Mouse (Mus musculus) kidney, adult 9 months (tissue): ENCODE measurements around the gene Twnk.

Experiments
- DNase-seq: peaks from one replicate; pipeline ENCODE4 v3.0.0; 2022

Gene Twnk

GRCm38 (mm10) chr19:45005444-45005843, at the start of gene Twnk:
Gene Twnk (plus strand): TSS chr19:45005663.
- DNase-seq: peak; percentile 84

DNA sequence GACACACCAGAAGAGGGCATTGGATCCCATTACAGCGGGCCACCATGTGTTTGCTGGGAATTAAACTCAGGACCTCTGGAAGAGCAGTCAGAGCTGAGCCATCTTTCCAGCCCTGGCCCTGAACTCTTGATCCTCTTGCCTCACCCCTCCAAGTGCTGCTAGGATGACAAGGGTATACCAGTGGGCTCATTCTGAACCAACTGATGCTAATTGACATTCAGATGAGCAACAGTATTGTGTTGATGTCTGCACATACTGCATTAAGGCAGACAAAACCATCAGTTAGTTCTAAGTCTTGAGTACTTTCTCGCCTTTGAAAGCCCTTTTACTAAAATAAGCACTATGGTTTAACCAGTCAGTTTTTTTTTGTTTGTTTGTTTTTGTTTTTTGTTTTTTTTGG, 45.8 kb upstream of the Twnk start:
- DNase-seq: no peak

DNA sequence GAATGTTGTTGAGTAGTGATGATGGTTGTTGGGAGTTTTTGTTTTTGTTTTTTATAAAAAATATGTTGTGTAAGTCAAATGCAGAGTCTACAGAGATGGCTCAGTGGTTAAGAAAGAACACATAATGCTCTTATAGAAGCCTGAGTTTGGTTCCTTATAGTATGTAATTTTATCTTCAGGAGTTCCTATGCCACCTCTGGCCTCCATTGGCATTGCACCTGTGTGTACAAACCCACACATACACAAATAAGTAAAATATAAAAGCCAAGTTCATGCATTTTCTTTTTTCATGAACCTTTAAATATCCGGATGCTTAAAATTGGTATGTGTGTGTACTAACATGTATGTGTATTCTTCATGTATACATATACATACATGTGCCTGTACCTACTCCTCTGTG, 39.5 kb upstream of the Twnk start:
- no peak for DNase-seq

- DNase-seq: no peak
These were observed 37.1 kb upstream of the Twnk start for GRCm38 (mm10) chr19:44968329-44968728.

- DNase-seq: no peak
These were observed 28.8 kb upstream of the Twnk start for GRCm38 (mm10) chr19:44976636-44977035.

DNA sequence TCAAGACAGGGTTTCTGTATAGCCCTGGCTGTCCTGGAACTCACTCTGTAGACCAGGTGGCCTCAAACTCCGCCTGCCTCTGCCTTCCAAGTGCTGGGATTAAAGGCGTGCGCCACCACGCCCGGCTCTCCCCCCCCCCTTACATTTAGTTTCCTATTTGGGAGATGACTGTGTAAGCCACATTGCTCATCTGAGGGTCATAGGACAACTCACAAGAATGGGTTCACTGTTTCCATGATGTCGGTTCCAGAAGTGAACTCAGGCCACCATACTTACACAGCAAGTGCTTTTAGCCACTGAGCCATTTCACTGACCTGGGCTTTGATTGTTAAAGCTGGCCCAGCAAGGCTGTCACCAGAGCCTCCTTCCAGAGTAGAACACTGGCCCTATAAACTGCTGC, 28.3 kb upstream of the Twnk start:
- no peak for DNase-seq

DNA sequence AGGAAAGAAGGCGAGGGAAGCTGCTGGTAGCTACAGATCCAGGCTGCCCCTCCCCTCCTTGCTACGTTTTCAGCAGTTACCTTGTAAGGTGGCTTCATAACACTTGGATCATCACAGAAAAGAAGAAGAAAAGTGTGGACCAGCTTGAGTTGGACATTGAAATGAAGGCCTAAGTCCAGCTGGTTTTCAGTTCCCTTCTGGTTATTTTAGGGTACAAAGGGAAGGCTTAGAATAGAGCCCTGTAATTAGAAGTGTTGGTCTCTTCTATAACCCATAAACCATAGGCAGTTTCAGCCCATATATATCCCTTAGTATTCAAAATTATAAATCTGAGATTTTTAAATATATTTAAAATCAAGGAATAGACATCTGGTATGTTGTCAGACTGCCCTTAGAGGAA, 24.7 kb upstream of the Twnk start:
- DNase-seq: no peak

- DNase-seq: no peak
These were observed 22.9 kb upstream of the Twnk start for GRCm38 (mm10) chr19:44982477-44983115.

DNA sequence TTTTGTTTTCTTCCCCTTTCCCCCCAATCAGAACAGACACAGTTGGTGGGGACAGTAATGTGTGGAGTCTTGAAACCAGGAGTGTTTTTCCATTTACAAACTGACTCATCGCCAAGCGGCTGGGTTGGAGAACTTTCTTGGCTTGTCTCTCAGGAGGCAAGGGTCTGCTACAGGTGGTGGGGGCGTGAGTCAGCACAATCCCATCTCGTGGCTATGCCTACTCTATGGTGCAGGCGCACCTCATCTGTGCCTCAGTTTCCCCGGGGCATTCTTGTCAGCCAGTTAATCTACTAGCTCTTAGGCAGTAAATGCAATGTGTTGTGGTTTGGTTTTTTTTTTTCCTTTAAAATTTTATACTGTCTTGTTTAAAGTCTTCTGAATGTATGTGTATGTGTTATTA, 22.1 kb upstream of the Twnk start:
- peak; percentile 35 for DNase-seq

- no peak for DNase-seq
These were observed 21.0 kb upstream of the Twnk start for GRCm38 (mm10) chr19:44984420-44984819.

DNA sequence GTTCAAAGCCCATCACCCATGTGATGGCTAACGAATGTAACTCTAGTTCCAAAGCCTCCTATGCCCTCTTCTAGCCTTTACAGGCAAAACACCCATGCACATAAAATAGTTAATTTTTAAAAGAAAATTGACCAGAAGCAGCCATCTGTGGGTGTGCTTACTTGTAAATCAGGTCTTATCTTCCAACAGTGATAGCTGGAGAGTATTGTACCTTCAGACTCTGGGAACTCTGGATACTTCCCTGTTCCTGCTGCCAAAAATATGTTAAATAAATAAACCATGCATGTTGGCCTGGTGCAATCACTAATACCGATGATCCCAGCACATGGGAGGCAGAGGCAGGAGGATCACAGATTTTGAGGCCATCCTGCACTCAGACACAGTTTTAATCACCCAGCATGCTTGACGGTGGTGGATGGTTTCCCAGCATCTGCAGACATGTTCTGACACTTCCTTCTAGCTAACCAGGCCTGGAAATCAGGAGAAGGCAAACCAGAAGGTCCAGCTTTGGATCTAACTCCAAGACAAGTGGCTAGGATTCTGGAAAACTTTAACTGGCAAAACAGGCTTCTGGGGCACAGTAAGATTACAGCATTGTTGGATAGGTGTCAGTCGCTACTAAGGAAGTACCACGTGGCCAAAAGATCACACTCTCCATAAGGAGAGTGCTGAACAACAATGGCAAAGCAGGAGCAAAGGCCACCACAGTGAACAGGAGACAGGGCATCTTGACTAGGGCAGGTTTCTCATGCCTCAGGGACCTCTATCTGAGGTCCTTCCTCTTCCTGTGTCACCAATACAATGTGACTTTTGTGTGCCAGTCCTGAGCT, 20.1 kb upstream of the Twnk start:
- peak; percentile 61 for DNase-seq

DNA sequence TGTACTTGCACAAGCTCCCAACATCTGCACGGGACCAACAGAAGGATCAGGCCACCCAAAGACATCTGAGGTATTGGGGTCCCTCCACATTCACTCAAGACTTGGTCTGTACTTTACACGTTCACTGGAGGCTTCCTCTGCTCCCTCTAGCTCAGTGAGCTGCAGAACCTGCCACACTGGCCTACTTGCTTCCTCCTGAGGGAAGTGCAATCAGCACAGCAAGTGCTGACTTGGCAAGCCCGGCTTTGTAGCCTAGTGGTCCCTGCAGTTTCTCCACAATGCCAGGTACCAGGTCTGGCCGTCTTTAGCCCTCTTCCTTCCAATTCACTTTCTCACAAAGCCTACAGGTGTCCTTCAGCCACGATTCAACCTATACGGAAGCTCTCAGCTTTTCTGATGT, 18.5 kb upstream of the Twnk start:
- no peak for DNase-seq

DNA sequence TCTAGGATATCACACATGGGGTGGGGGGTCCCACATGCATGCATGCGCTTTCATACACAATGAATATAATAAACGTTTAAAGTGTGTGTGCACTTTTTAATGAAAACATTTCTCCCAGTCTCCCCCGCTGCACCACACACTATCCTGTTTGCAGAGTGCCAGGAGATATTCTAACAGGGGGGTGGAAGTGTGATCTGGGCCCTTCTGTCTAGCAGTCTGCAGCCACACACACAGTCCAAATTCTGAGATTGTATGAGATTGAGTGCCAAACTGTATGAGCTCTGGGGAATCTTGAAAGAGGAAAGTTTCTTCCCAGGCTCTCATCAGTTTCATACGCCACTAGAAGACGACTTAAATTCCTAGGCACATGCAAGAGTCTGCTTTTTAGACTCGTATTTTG, 17.6 kb upstream of the Twnk start:
- no peak for DNase-seq

GRCm38 (mm10) chr19:44988321-44988720, 17.1 kb upstream of the Twnk start:
- no peak for DNase-seq

GRCm38 (mm10) chr19:44988831-44989566, 16.5 kb upstream of the Twnk start, which contains the start of gene Sema4g:
Gene Sema4g (plus strand): TSS chr19:44989101.
- no peak for DNase-seq

DNA sequence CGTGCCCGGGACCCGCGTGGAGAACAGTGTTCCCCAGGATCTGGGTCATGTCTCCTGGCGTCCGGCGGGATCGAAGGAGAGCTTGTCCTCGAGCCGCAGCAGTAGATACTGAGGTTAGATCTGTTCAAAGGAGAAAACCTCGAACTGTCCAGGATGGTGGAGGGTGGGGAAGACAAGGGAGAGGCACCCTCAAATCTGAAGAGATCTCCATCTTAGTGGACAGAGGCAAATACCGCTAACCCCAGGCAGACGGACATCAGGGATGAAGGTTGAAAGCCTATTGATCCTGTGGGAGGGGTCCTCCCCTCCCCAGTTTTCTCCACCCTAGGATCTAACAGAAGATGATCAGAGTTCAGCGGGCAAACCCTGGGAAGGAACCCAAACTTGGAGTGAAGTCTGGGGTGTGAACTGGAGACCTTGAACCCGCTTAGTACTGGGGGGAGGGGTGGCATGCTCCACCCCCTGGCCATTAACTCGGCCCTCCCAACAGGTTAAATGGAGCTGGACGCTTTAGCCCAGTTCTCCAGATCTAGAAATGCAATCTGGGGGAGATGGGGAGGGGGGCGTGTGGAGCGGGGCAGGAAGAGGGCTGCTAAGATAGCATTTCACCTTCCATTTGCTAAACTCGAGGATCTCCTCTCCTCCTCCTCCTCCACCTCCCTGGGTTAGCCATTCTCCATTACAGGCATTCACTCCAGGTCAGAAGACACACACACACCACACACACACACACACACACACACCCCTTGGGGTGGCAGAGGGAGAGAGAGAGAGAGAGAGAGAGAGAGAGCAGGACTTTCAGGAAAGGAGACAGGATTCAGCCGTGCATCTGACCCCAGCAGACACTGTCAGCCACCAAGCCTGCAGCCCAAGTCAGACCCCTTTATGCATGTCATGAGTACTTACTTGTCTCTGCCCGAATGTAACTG, 15.6 kb upstream of the Twnk start:
- peak; percentile 87 for DNase-seq

DNA sequence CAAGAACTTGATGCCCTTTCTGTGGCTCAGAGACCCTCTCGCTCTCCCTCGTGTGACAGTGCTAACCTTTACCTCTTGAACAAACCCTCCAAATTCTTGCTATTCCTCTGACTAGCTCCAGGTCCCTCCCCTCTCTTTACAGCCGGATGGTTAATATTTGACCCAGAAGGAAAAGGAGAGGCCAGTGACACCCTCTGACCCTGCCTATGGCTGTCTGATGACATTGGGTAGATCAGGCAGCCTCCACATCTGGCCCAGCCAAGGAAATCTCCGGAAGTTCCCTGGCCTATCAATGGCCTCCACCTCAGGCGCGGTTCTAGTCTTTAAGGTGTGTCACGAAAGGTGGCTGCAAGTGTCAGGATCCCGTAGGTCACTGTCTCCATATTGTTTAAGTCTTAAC, 14.4 kb upstream of the Twnk start:
- DNase-seq: peak; percentile 58

- DNase-seq: no peak
These were observed 13.2 kb upstream of the Twnk start for GRCm38 (mm10) chr19:44992246-44992645.

GRCm38 (mm10) chr19:44992712-44993111, 12.8 kb upstream of the Twnk start:
- no peak for DNase-seq

DNA sequence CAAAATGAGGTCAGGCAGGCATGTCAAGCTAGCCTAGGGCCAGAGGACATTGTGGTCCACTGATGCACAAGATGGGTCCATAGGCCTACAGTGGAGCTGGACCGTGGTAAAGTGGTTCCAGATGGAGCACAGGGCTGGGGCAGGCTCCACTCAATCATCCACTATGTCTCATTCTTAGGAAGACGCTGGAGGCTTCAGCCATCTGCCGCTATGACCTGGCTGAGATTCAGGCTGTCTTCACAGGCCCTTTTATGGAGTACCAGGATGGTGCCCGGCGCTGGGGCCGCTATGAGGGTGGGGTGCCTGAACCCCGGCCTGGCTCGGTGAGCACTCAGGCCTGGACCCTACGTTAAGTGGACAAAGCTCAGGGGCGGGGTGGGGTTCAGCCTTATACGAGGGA, 7.7 kb upstream of the Twnk start:
- no peak for DNase-seq

- DNase-seq: no peak
These were observed 5.8 kb upstream of the Twnk start for GRCm38 (mm10) chr19:44999647-45000046.

DNA sequence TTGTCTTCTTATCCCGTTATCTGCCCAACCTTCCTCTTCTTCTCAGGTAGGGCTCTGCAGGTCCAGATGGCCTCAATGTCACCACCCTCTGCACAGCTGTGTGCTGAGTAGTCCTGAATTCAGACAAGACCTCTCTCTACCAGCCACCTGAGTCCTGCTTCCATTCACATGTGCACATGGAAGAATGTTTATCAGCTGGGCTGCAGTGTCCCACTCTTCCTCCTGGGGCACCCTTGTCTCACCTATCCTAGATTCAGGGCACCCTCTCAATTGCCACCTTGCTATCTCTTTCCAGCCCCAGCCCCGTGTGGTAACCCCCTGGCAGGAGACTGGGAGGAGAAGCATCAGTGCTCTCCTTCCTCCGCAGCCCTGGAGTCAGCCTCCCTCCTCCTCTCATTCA, 3.2 kb upstream of the Twnk start:
- peak; percentile 43 for DNase-seq
